Mouse (Mus musculus): Measurements from ENCODE around the gene Top3b. TPM values are rescaled to one million over a fixed set of nuclear protein-coding genes. Genes with fewer than 3 reads are reported as not detected.

Top3b gene
- total RNA-seq, 1 experiment from 2014 or later: 107 TPM

Other genes with a start within 250 kb of the Top3b start
- not detected in 2 replicates for gene Olfr19, start 194.3 kb upstream of the Top3b start, total RNA-seq (2017)
- gene Spag6l, start 41.3 kb upstream of the Top3b start, total RNA-seq (2017): 1.6 and 2.1 TPM in 2 replicates
- gene Igll1, start 6.8 kb upstream of the Top3b start, total RNA-seq (2017): 0.23 TPM in 1 of 2 replicates, not detected in the other
- gene Vpreb1, start 107 bp downstream of the Top3b start, total RNA-seq (2017): not detected in 2 replicates
- gene Ppm1f, start 25.7 kb downstream of the Top3b start, total RNA-seq (2017): 9.3 and 12.5 TPM in 2 replicates
- gene Mapk1, start 112.6 kb downstream of the Top3b start, total RNA-seq (2017): 130 and 147 TPM in 2 replicates
- 1.3 and 2.8 TPM in 2 replicates for gene Ypel1, start 199.0 kb downstream of the Top3b start, total RNA-seq (2017)
- 126 and 148 TPM in 2 replicates for gene Ppil2, start 240.5 kb downstream of the Top3b start, total RNA-seq (2017)

Measured in neutrophil, adult 5-6 weeks (primary cell).